Mouse (Mus musculus) forebrain, embryonic 11.5 days (tissue): ENCODE results near the gene Esam. TPM values are rescaled to one million over a fixed set of nuclear protein-coding genes. Genes with fewer than 3 reads are reported as not detected.

Experiments
- ATAC-seq: fragments of 200-750 bp; cut with Nextera tagmentation; replicated peaks from 2 replicates; pipeline ENCODE4 v1.8.0; 2017; ENCODE audit warnings: moderate TSS enrichment; ENCODE audit not compliant: low FRiP score
- DNase-seq: peaks from one replicate; pipeline ENCODE4 v3.0.0-alpha.2; 2017; ENCODE audit warnings: low spot score
- H3K27ac ChIP-seq: fragments of 300-500 bp; sonication (generic); 2 replicates; pipeline ENCODE4 v1.5.1; 2014; ENCODE audit warnings: low read depth, low read length
- H3K27me3 ChIP-seq: fragments of 300-500 bp; sonication (generic); 2 replicates; pipeline ENCODE4 v1.6.1; 2014; ENCODE audit warnings: mild to moderate bottlenecking, low read length, mixed read lengths; ENCODE audit not compliant: control insufficient read depth, insufficient read depth
- H3K36me3 ChIP-seq: fragments of 300-500 bp; sonication (generic); 2 replicates; pipeline ENCODE4 v1.6.1; 2014; ENCODE audit warnings: mild to moderate bottlenecking, low read length, moderate library complexity, mixed read lengths; ENCODE audit not compliant: control insufficient read depth, insufficient read depth
- H3K4me1 ChIP-seq: fragments of 300-500 bp; sonication (generic); replicated peaks from 2 replicates; pipeline ENCODE4 v1.6.1; 2014; ENCODE audit warnings: low read length, mixed read lengths; ENCODE audit not compliant: control insufficient read depth, insufficient read depth
- H3K4me2 ChIP-seq: fragments of 300-500 bp; sonication (generic); 2 replicates; pipeline ENCODE4 v1.6.1; 2014; ENCODE audit warnings: low read depth, mild to moderate bottlenecking, low read length, moderate library complexity, mixed read lengths; ENCODE audit not compliant: severe bottlenecking
- H3K4me3 ChIP-seq: fragments of 300-500 bp; sonication (generic); 2 replicates; pipeline ENCODE4 v1.5.1; 2014; ENCODE audit warnings: low read depth, low read length
- H3K9ac ChIP-seq: fragments of 300-500 bp; sonication (generic); 2 replicates; pipeline ENCODE4 v1.6.1; 2014; ENCODE audit warnings: low read length
- H3K9me3 ChIP-seq: fragments of 300-500 bp; sonication (generic); 2 replicates; pipeline ENCODE4 v1.6.1; 2016; ENCODE audit warnings: low read length, mixed read lengths; ENCODE audit not compliant: control insufficient read depth
- WGBS: fragments of 180-500 bp; shearing (Covaris S2); extraction: QIAGEN DNeasy Blood & Tissue Kit; methylation state at CpG from one replicate; pipeline ENCODE4 v1.1.7; 2014; 5-methylcytosine and 5-hydroxymethylcytosine counted together
- polyA plus RNA-seq: library from polyadenylated mRNA; unstranded; fragments of >200 nt; fragmentation: Nextera tagmentation; extraction: Ambion mirVana; gene quantifications from 2 replicates; pipeline ENCODE4 v1.2.1, GENCODE M21; 2014

The Esam gene
- polyA plus RNA-seq, 1 experiment from 2014 or later: 29.8 TPM

DNA sequence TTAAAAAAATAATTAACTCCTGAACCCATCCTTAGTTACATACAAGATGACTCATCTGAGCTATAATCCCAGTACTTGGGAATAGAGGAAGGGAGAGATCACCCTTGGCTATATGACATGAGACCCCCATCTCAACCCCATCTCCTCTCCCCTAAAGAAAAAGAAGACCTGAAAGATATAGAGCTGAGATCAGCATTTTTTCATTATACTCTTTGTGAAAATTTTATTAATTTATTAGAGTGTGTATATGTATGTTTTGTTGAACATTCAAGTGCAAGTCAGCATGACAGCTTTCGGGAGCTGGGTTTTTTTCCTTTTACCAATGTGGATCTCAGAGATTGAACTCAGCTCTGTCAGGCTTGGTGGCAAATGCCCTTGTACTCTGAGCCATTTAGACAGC, 26.7 kb upstream of the Esam start:
- Histone ChIP-seq H3K36me3 (no peaks in the 10 kb centered on the region; the same call in 1 of the 2 replicates), H3K4me2 (no peak overlapping the region), H3K9ac (no peak overlapping the region), H3K4me1 (no peaks in the 10 kb centered on the region), H3K27ac (no peak overlapping the region), H3K9me3 (no peaks in the 10 kb centered on the region), H3K4me3 (no peak overlapping the region), H3K27me3 (no peaks in the 10 kb centered on the region)
- ATAC-seq: no peak
- WGBS: 97% methylated on average over 1 of the region's 1 CpGs
- no peak for DNase-seq

DNA sequence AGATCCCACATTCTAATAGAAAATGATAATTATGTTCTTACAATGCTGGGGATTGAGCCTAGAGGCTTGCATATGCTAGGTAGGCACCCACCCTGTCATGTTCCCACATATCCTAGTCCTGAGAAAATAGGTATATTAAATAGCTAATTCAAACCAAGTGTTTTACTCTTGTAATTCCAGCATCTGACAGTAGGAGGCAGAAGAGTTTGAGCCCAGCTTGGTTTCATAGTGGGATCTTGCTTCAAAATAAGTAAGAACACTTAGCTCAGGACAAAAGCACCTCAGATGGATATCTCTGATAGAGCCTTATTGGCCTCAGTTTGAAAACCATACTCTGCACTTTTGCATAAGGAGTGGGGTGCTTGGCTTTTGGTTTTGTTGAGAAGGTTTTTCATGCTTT, 23.5 kb upstream of the Esam start:
- Histone ChIP-seq H3K4me3 (no peak overlapping the region), H3K27me3 (no peaks in the 10 kb centered on the region), H3K4me2 (no peak overlapping the region), H3K9me3 (no peaks in the 10 kb centered on the region), H3K36me3 (no peaks in the 10 kb centered on the region; the same call in 1 of the 2 replicates), H3K9ac (no peak overlapping the region), H3K27ac (no peak overlapping the region), H3K4me1 (no peaks in the 10 kb centered on the region; the same call in 1 of the 2 replicates)
- ATAC-seq (no peak), DNase-seq (no peak)

DNA sequence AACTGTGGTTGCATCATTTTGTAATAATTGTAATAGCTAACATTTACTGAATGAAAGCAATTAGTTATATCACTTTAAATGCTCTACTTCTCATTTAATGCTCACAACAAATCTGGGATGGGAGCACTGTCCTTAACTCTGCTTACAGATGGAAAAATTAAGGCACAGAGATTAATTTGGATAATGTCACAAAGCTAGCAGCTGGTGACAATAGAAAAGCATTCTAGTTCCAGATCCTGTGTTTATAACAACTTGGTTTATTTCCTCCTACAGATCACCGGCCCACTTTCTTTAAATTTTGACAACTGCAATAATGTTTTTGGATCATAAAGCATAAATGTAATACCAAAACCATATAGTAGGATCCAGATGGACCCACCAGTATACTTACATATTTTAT, 21.9 kb upstream of the Esam start:
- ATAC-seq (no peak), DNase-seq (no peak)
- Histone ChIP-seq H3K4me1 (no peaks in the 10 kb centered on the region; the same call in 1 of the 2 replicates), H3K4me3 (no peak overlapping the region), H3K36me3 (no peaks in the 10 kb centered on the region; the same call in 1 of the 2 replicates), H3K9me3 (no peaks in the 10 kb centered on the region), H3K4me2 (no peak overlapping the region), H3K9ac (no peak overlapping the region), H3K27ac (no peak overlapping the region), H3K27me3 (no peaks in the 10 kb centered on the region)
- WGBS: 88% methylated on average over 1 of the region's 1 CpGs

DNA sequence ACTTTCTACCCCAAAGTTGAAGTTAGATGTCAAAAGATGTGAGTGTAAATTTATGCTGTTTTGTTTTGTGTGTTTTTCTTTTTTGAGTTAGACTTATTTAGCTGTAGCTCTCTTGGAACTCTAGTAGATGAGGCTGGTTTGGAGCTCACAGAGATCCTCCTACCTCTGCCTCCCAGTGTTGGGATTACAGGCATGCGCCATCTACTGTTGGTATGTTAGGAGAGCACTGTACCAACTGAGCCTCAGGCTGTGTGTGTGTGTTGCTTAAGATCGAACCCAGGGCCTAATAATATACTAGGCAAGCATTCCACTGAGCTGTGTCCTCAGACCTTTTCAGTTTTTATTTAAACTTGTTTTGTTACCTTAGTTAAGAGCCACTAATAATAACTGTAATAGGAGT, 15.8 kb upstream of the Esam start:
- no peaks in the 10 kb centered on the region; the same call in 1 of the 2 replicates for H3K4me1 ChIP-seq
- no peaks in the 10 kb centered on the region for H3K36me3 ChIP-seq
- H3K4me2 ChIP-seq: no peak overlapping the region
- ATAC-seq (no peak), DNase-seq (no peak)
- no peak overlapping the region for H3K9ac ChIP-seq
- H3K27me3 ChIP-seq: no peaks in the 10 kb centered on the region
- no peaks in the 10 kb centered on the region for H3K9me3 ChIP-seq
- no peak overlapping the region for H3K27ac ChIP-seq
- no peak overlapping the region for H3K4me3 ChIP-seq
- WGBS: 93% methylated on average over 2 of the region's 2 CpGs

DNA sequence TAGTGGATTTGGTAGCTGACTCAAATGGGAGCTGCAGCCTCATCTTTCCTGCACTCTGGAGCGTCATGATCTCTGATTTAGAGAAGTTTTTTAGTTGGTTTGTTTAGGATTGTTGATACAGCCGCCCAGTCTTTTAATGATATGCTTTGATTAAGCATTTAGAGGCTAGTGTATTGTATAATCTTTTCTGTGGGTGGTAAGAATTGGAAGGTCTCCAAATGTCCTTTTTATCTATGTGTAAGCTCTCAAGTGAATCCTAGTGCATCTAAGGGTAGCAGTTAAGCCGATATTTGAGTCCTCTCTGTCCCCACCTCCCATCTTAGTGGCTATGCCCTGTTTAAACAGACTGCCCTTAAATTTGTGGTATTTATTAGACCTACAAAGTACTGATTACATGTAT, 13.4 kb upstream of the Esam start:
- Histone ChIP-seq H3K4me2 (no peak overlapping the region), H3K9ac (no peak overlapping the region), H3K4me3 (no peak overlapping the region), H3K27me3 (no peaks in the 10 kb centered on the region), H3K4me1 (no peaks in the 10 kb centered on the region), H3K9me3 (no peaks in the 10 kb centered on the region), H3K36me3 (peaks cover 2% of the 10 kb centered on the region; the same call in 1 of the 2 replicates), H3K27ac (no peak overlapping the region)
- WGBS: 92% methylated on average over 3 of the region's 3 CpGs
- ATAC-seq: no peak
- no peak for DNase-seq

DNA sequence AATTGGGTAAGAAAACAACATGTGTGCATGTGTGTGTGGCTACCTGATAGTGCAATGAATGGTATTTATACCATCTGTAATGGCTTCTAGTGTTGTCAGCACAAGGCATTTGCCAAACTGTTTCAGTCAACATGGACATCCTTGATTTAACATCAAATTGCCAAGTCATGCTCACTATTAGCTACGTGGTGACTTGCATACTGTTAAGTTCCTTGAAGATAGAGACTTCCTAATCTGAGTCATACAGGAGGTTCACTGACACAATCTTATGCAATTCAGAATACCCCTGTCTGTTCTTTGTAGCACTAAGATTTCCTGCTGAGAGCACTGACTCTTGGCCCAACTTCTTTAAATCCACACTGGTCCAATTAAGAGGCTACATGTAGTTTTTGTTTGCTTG, 10.4 kb upstream of the Esam start:
- Histone ChIP-seq H3K27me3 (no peaks in the 10 kb centered on the region), H3K4me3 (no peak overlapping the region), H3K4me1 (no peaks in the 10 kb centered on the region), H3K9ac (no peak overlapping the region), H3K4me2 (no peak overlapping the region), H3K9me3 (no peaks in the 10 kb centered on the region), H3K27ac (no peak overlapping the region), H3K36me3 (peaks cover 3% of the 10 kb centered on the region; the same call in 1 of the 2 replicates)
- ATAC-seq (no peak), DNase-seq (no peak)
- 68% methylated on average over 1 of the region's 1 CpGs for WGBS

DNA sequence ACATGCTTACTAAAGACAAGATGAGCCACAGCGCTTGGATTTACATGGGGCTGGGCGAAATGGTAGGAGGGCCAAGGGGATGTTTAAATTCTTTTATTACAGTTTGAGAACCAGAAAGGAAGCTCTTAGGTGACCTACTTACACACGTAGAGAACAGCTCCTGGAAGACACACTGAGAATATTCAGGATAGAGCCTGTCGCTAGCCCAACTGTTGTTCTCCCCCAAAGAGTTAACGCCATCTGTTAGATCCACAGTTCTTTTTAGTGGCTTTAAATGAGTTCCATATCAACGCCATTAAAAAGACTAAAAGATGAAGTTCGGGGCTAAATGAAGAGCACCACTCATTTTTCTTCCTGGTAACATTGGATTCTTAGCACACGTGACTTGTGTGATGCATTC, 8.9 kb upstream of the Esam start:
- DNase-seq: no peak
- 92% methylated on average over 8 of the region's 8 CpGs for WGBS
- H3K4me1 ChIP-seq: no peaks in the 10 kb centered on the region

DNA sequence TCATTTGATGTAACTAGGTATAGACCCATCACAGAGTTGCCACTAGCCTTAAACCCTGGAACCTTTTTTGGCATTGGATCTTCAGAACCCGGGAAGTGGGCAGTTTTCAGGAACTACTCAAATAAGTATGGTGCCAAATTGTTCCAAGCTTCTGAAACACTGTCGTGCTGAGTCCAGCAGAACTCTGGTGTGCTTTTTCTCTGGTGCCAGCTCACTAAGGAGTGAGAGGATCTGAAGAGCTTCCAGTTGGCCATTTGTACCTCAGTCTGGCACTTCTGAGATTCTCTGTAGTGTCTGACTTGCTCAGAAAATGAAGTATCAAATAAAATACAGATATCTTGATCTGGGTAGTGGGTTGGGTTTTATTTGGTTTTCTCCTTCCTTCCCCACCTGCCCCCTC, 7.9 kb upstream of the Esam start:
- DNase-seq (no peak), ATAC-seq (no peak)
- peaks cover 7% of the 10 kb centered on the region for H3K36me3 ChIP-seq
- H3K4me2 ChIP-seq: no peak overlapping the region
- no peaks in the 10 kb centered on the region for H3K9me3 ChIP-seq
- no peak overlapping the region for H3K9ac ChIP-seq
- H3K4me3 ChIP-seq: no peak overlapping the region
- WGBS: 99% methylated on average over 2 of the region's 2 CpGs
- no peak overlapping the region for H3K27ac ChIP-seq
- H3K27me3 ChIP-seq: no peaks in the 10 kb centered on the region
- no peaks in the 10 kb centered on the region for H3K4me1 ChIP-seq

More for the DNA sequence above, 8.9 kb upstream of the Esam start:
- no peak overlapping the region for H3K27ac ChIP-seq
- no peaks in the 10 kb centered on the region for H3K9me3 ChIP-seq
- no peak for ATAC-seq
- no peak overlapping the region for H3K4me3 ChIP-seq
- no peaks in the 10 kb centered on the region for H3K27me3 ChIP-seq
- peaks cover 7% of the 10 kb centered on the region for H3K36me3 ChIP-seq
- H3K9ac ChIP-seq: no peak overlapping the region
- no peak overlapping the region for H3K4me2 ChIP-seq

DNA sequence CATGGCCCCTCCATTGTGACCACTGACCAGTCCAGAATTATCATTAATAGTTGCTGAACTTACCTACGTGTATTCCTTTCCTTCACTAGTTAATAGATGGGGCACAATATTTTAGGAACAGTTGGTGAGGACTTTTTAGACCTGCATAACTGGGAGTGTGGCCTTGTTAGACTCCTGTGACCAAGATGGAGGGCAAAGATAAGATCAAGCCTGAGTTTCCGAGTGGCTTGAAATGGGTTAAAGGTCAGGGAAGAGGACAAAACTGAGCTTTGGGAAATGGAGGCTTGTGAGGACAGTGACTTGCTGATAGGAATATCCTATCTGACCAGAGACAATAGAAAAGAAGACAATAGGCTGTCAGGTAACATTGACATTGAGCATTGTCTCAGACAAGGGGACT, 2.4 kb upstream of the Esam start:
- peaks cover 4% of the 10 kb centered on the region for H3K36me3 ChIP-seq
- no peak overlapping the region for H3K27ac ChIP-seq
- DNase-seq: no peak
- H3K9ac ChIP-seq: no peak overlapping the region
- WGBS: 93% methylated on average over 2 of the region's 2 CpGs
- no peak overlapping the region for H3K4me2 ChIP-seq
- peaks cover 5% of the 10 kb centered on the region; the same call in 1 of the 2 replicates for H3K4me1 ChIP-seq
- H3K4me3 ChIP-seq: no peak overlapping the region
- no peak for ATAC-seq
- peaks cover 44% of the 10 kb centered on the region for H3K27me3 ChIP-seq
- H3K9me3 ChIP-seq: no peaks in the 10 kb centered on the region
